In genomic region chr16:23980991-23981720, GRCm38 (mm10) we compare ENCODE assay signal across 7 mouse cellular contexts. TPM values are rescaled to one million over a fixed set of nuclear protein-coding genes. Genes with fewer than 3 reads are reported as not detected.
A peak's percentile ranks its signal among the peaks of the same experiment; 100 is the strongest.
DNase-seq lines count a peak whose midpoint lies in the region; ATAC-seq lines count a peak whose summit lies in the region.

No protein-coding gene starts in this region.

- ATAC-seq in heart, embryonic 11.5 days (replicated peaks; ENCODE audit: insufficient number of reproducible peaks, low FRiP score, low TSS enrichment), result no peak
- no peak for ATAC-seq in kidney, embryonic 15.5 days (replicated peaks; ENCODE audit: low FRiP score)
- no peak for ATAC-seq in midbrain, embryonic 11.5 days (ENCODE audit: low FRiP score)
- no peak for ATAC-seq in erythroid progenitor cell, adult 5-6 weeks (replicated peaks; ENCODE audit: low FRiP score, poor library complexity, severe bottlenecking)

- peak overlapping the region; percentile 67 for H3K9ac ChIP-seq in heart, embryonic 11.5 days (ENCODE audit: low read depth, low read length)
- H3K9ac ChIP-seq in kidney, embryonic 15.5 days, result peak overlapping the region; percentile 50
- H3K9ac ChIP-seq in midbrain, embryonic 11.5 days (ENCODE audit: low read length), result peak overlapping the region; percentile 34; the same call in 1 of the 2 replicates

- H3K4me1 ChIP-seq in heart, embryonic 11.5 days (ENCODE audit: control insufficient read depth, insufficient read depth, low read length), result peaks cover 16% of the 10 kb centered on the region
- peaks cover 54% of the 10 kb centered on the region for H3K4me1 ChIP-seq in kidney, embryonic 15.5 days
- peaks cover 22% of the 10 kb centered on the region for H3K4me1 ChIP-seq in midbrain, embryonic 11.5 days (ENCODE audit: control insufficient read depth, insufficient read depth, low read length)

- no peaks in the 10 kb centered on the region for H3K9me3 ChIP-seq in heart, embryonic 11.5 days (replicated peaks; ENCODE audit: control insufficient read depth, low read length)
- no peaks in the 10 kb centered on the region for H3K9me3 ChIP-seq in kidney, embryonic 15.5 days (replicated peaks)
- H3K9me3 ChIP-seq in midbrain, embryonic 11.5 days (ENCODE audit: control insufficient read depth, low read length), result no peaks in the 10 kb centered on the region

- H3K27me3 ChIP-seq in heart, embryonic 11.5 days (ENCODE audit: control insufficient read depth, insufficient read depth, low read length), result peaks cover 22% of the 10 kb centered on the region
- peaks cover 28% of the 10 kb centered on the region for H3K27me3 ChIP-seq in kidney, embryonic 15.5 days
- peaks cover 47% of the 10 kb centered on the region for H3K27me3 ChIP-seq in midbrain, embryonic 11.5 days (ENCODE audit: control insufficient read depth, insufficient read depth, low read length)

- H3K4me2 ChIP-seq in heart, embryonic 11.5 days, result peak overlapping the region; percentile 71
- H3K4me2 ChIP-seq in kidney, embryonic 15.5 days, result peak overlapping the region; percentile 97
- peak overlapping the region; percentile 49 for H3K4me2 ChIP-seq in midbrain, embryonic 11.5 days

- WGBS in heart, embryonic 11.5 days (ENCODE audit: insufficient replicate concordance), result under 1% methylated on average over 32 of the region's 32 CpGs
- WGBS in kidney, embryonic 15.5 days, result 1% methylated on average over 32 of the region's 32 CpGs
- WGBS in midbrain, embryonic 11.5 days, result 1% methylated on average over 32 of the region's 32 CpGs

- H3K4me3 ChIP-seq in heart, embryonic 11.5 days (ENCODE audit: low read depth, low read length), result peak overlapping the region; percentile 47
- H3K4me3 ChIP-seq in kidney, embryonic 15.5 days (replicated peaks), result peak overlapping the region; percentile 44
- peak overlapping the region; percentile 29 for H3K4me3 ChIP-seq in midbrain, embryonic 11.5 days (ENCODE audit: low read depth, low read length)

- no peaks in the 10 kb centered on the region for H3K36me3 ChIP-seq in heart, embryonic 11.5 days (ENCODE audit: control insufficient read depth, insufficient read depth, low read length)
- no peaks in the 10 kb centered on the region for H3K36me3 ChIP-seq in kidney, embryonic 15.5 days
- H3K36me3 ChIP-seq in midbrain, embryonic 11.5 days (ENCODE audit: control insufficient read depth, insufficient read depth, low read length), result no peaks in the 10 kb centered on the region

- DNase-seq in adrenal gland, postnatal 25 days, result peak; percentile 46
- peak; percentile 56 for DNase-seq in cerebellum, adult 9-10 months
- peak; percentile 94 for DNase-seq in midbrain, embryonic 11.5 days (ENCODE audit: low spot score, missing footprints)
- no peak for DNase-seq in right cerebral cortex, postnatal 25 days

- no peak overlapping the region for H3K27ac ChIP-seq in heart, embryonic 11.5 days (ENCODE audit: low read depth, low read length)
- no peak overlapping the region for H3K27ac ChIP-seq in kidney, embryonic 15.5 days
- no peak overlapping the region for H3K27ac ChIP-seq in midbrain, embryonic 11.5 days (ENCODE audit: low read depth, low read length)

RNA-seq across cellular contexts. Expression of gene Gm37419, which starts 7.1 kb away (rescaled TPM):
- total RNA-seq in adrenal gland, postnatal 25 days (2021), result not detected in 2 replicates
- polyA plus RNA-seq in heart, embryonic 11.5 days (2014; fragmentation: Nextera tagmentation; extraction: Ambion mirVana), result not detected in 2 replicates
- polyA plus RNA-seq in kidney, embryonic 15.5 days (2015; fragmentation: Nextera tagmentation; extraction: Ambion mirVana), result not detected in 2 replicates
- not detected in 2 replicates for polyA plus RNA-seq in midbrain, embryonic 11.5 days (2014; fragmentation: Nextera tagmentation; extraction: Ambion mirVana)
- total RNA-seq in erythroid progenitor cell, adult 5-6 weeks (2015; ENCODE audit: low replicate concordance), result not detected in 2 replicates
- not detected in 2 replicates for total RNA-seq in erythroid progenitor cell, adult 5-6 weeks (2017; ENCODE audit: low replicate concordance)

RNA-seq across cellular contexts. Expression of gene Bcl6, which starts 7.5 kb away (rescaled TPM):
- 47.5 and 61.7 TPM in 2 replicates for total RNA-seq in adrenal gland, postnatal 25 days (2021)
- 0.27 and 0.40 TPM in 2 replicates for polyA plus RNA-seq in heart, embryonic 11.5 days (2014; fragmentation: Nextera tagmentation; extraction: Ambion mirVana)
- 0.87 and 0.94 TPM in 2 replicates for polyA plus RNA-seq in kidney, embryonic 15.5 days (2015; fragmentation: Nextera tagmentation; extraction: Ambion mirVana)
- polyA plus RNA-seq in midbrain, embryonic 11.5 days (2014; fragmentation: Nextera tagmentation; extraction: Ambion mirVana), result 0.11 TPM in 1 of 2 replicates, not detected in the other
- 6.3 and 6.5 TPM in 2 replicates for total RNA-seq in erythroid progenitor cell, adult 5-6 weeks (2015; ENCODE audit: low replicate concordance)
- 2.1 and 2.2 TPM in 2 replicates for total RNA-seq in erythroid progenitor cell, adult 5-6 weeks (2017; ENCODE audit: low replicate concordance)

RNA-seq across cellular contexts. Expression of gene Rtp2, which starts 49.0 kb away (rescaled TPM):
- not detected in 2 replicates for total RNA-seq in adrenal gland, postnatal 25 days (2021)
- polyA plus RNA-seq in heart, embryonic 11.5 days (2014; fragmentation: Nextera tagmentation; extraction: Ambion mirVana), result not detected in 2 replicates
- polyA plus RNA-seq in kidney, embryonic 15.5 days (2015; fragmentation: Nextera tagmentation; extraction: Ambion mirVana), result not detected in 2 replicates
- not detected in 2 replicates for polyA plus RNA-seq in midbrain, embryonic 11.5 days (2014; fragmentation: Nextera tagmentation; extraction: Ambion mirVana)
- not detected in 2 replicates for total RNA-seq in erythroid progenitor cell, adult 5-6 weeks (2015; ENCODE audit: low replicate concordance)
- total RNA-seq in erythroid progenitor cell, adult 5-6 weeks (2017; ENCODE audit: low replicate concordance), result not detected in 2 replicates
